23 mouse cellular contexts compared by ENCODE assay signal in genomic region chr4:145058749-145059442, GRCm38 (mm10).
A peak's percentile ranks its signal among the peaks of the same experiment; 100 is the strongest.
DNase-seq lines count a peak whose midpoint lies in the region; ATAC-seq and TF ChIP-seq lines count a peak whose summit lies in the region.
"Had no signal": no experiment of that assay in that cellular context is flagged by ENCODE, and none has a peak within 500 bp of the region (broad histone marks: within the 10 kb centered on the region; RNA-seq: fewer than 3 reads in every experiment).

No protein-coding gene starts in this region.

- TF ChIP-seq EP300 in liver, postnatal 0 days (IDR thresholded peaks at IDR 0.05; ENCODE audit: low read depth) = no peak

- no peak for DNase-seq in liver, postnatal 0 days
- DNase-seq in lung, adult 18-20 months = no peak
- DNase-seq in frontal cortex, postnatal 36 days (ENCODE audit: low spot score in 2 of 2) = no peak
- DNase-seq: adrenal gland, adult 2 months; adrenal gland, postnatal 25 days; B cell, adult 2 months; cerebellum, adult 18-20 months; cerebellum, adult 9-11 months; embryo, embryonic 11 days; gastrocnemius, postnatal 36 days; heart, adult 11 months; heart, postnatal 36 days had no signal

- H3K4me2 ChIP-seq in hindbrain, embryonic 15.5 days = no peak overlapping the region
- no peak overlapping the region for H3K4me2 ChIP-seq in hindbrain, embryonic 12.5 days (replicated peaks)
- no peak overlapping the region for H3K4me2 ChIP-seq in liver, embryonic 12.5 days
- no peak overlapping the region for H3K4me2 ChIP-seq in liver, postnatal 0 days (ENCODE audit: low read depth, low read length)
- H3K4me2 ChIP-seq: embryonic facial prominence, embryonic 15.5 days; heart, embryonic 13.5 days; hindbrain, embryonic 13.5 days had no signal

- H3K4me1 ChIP-seq in hindbrain, embryonic 15.5 days (replicated peaks) = no peaks in the 10 kb centered on the region
- H3K4me1 ChIP-seq in hindbrain, embryonic 12.5 days = peaks cover 2% of the 10 kb centered on the region; the same call in 1 of the 2 replicates
- H3K4me1 ChIP-seq in liver, embryonic 12.5 days = peaks cover 14% of the 10 kb centered on the region
- no peaks in the 10 kb centered on the region for H3K4me1 ChIP-seq in liver, postnatal 0 days (ENCODE audit: insufficient read depth)
- H3K4me1 ChIP-seq: embryonic facial prominence, embryonic 15.5 days; forebrain, embryonic 10.5 days; heart, embryonic 13.5 days had no signal

- H3K27ac ChIP-seq in hindbrain, embryonic 15.5 days (replicated peaks) = no peak overlapping the region
- H3K27ac ChIP-seq in hindbrain, embryonic 12.5 days = no peak overlapping the region
- H3K27ac ChIP-seq in liver, embryonic 12.5 days = no peak overlapping the region
- H3K27ac ChIP-seq in liver, postnatal 0 days (ENCODE audit: low read depth) = no peak overlapping the region
- H3K27ac ChIP-seq: embryonic facial prominence, embryonic 15.5 days; forebrain, embryonic 10.5 days; heart, embryonic 13.5 days; hindbrain, embryonic 13.5 days had no signal

- 87% methylated on average over 2 of the region's 2 CpGs for WGBS in hindbrain, embryonic 15.5 days
- 90% methylated on average over 2 of the region's 2 CpGs for WGBS in hindbrain, embryonic 12.5 days
- WGBS in liver, embryonic 12.5 days (ENCODE audit: insufficient replicate concordance) = 72% methylated on average over 2 of the region's 2 CpGs
- 86% methylated on average over 2 of the region's 2 CpGs for WGBS in liver, postnatal 0 days (ENCODE audit: insufficient replicate concordance)

- no peak for TF ChIP-seq CTCF in liver, postnatal 0 days (IDR thresholded peaks at IDR 0.05; ENCODE audit: low read depth)

- 0 out of 2 replicates have a peak, but pooled peaks have one; percentile 61 for ATAC-seq in hindbrain, embryonic 15.5 days (ENCODE audit: low FRiP score, low read depth)
- no peak for ATAC-seq in hindbrain, embryonic 12.5 days (ENCODE audit: low FRiP score)
- peak; percentile 80 for ATAC-seq in liver, embryonic 12.5 days
- no peak for ATAC-seq in liver, postnatal 0 days
- peak; percentile 40 for ATAC-seq in megakaryocyte progenitor cell, adult 5-6 weeks (replicated peaks; ENCODE audit: poor library complexity)
- ATAC-seq: CD4-positive, CD25-positive, alpha-beta regulatory T cell, adult 4 months; forebrain, embryonic 14.5 days had no signal

- H3K36me3 ChIP-seq in hindbrain, embryonic 15.5 days = peaks cover 76% of the 10 kb centered on the region
- H3K36me3 ChIP-seq in hindbrain, embryonic 12.5 days = peaks cover 70% of the 10 kb centered on the region
- peaks cover 93% of the 10 kb centered on the region for H3K36me3 ChIP-seq in liver, embryonic 12.5 days
- H3K36me3 ChIP-seq in liver, postnatal 0 days (replicated peaks; ENCODE audit: insufficient read depth, low read length) = peaks cover 67% of the 10 kb centered on the region

- no peaks in the 10 kb centered on the region for H3K9me3 ChIP-seq in hindbrain, embryonic 15.5 days
- no peaks in the 10 kb centered on the region for H3K9me3 ChIP-seq in hindbrain, embryonic 12.5 days (replicated peaks)
- H3K9me3 ChIP-seq in liver, embryonic 12.5 days (replicated peaks) = no peaks in the 10 kb centered on the region
- no peaks in the 10 kb centered on the region for H3K9me3 ChIP-seq in liver, postnatal 0 days (ENCODE audit: low read length)
- H3K9me3 ChIP-seq: embryonic facial prominence, embryonic 15.5 days; forebrain, embryonic 10.5 days; heart, embryonic 13.5 days; hindbrain, embryonic 13.5 days had no signal

- no peak overlapping the region for H3K4me3 ChIP-seq in hindbrain, embryonic 15.5 days
- H3K4me3 ChIP-seq in hindbrain, embryonic 12.5 days = no peak overlapping the region
- H3K4me3 ChIP-seq in liver, embryonic 12.5 days = no peak overlapping the region
- H3K4me3 ChIP-seq in liver, postnatal 0 days (ENCODE audit: low read depth, low read length) = no peak overlapping the region
- H3K4me3 ChIP-seq: embryonic facial prominence, embryonic 15.5 days; erythroblast, embryonic 14.5 days; forebrain, embryonic 10.5 days; heart, embryonic 13.5 days; hindbrain, embryonic 13.5 days had no signal

- no peak overlapping the region for H3K9ac ChIP-seq in hindbrain, embryonic 15.5 days
- no peak overlapping the region for H3K9ac ChIP-seq in hindbrain, embryonic 12.5 days
- H3K9ac ChIP-seq in liver, embryonic 12.5 days = no peak overlapping the region
- no peak overlapping the region for H3K9ac ChIP-seq in liver, postnatal 0 days (replicated peaks)
- H3K9ac ChIP-seq: embryonic facial prominence, embryonic 15.5 days; heart, embryonic 13.5 days; hindbrain, embryonic 13.5 days had no signal

- no peaks in the 10 kb centered on the region for H3K27me3 ChIP-seq in hindbrain, embryonic 15.5 days
- no peaks in the 10 kb centered on the region for H3K27me3 ChIP-seq in hindbrain, embryonic 12.5 days
- H3K27me3 ChIP-seq in liver, embryonic 12.5 days (replicated peaks) = no peaks in the 10 kb centered on the region
- no peaks in the 10 kb centered on the region for H3K27me3 ChIP-seq in liver, postnatal 0 days (ENCODE audit: insufficient read depth, low read length)
- H3K27me3 ChIP-seq: embryonic facial prominence, embryonic 15.5 days; heart, embryonic 13.5 days; hindbrain, embryonic 13.5 days had no signal

Comparison
In these comparisons a context has a peak if more than half of its experiments do, and no peak if none do; other contexts are left out.
1. ATAC-seq: peak in hindbrain, embryonic 15.5 days (single experiment), liver, embryonic 12.5 days (single experiment) and megakaryocyte progenitor cell, adult 5-6 weeks (single experiment); none in hindbrain, embryonic 12.5 days (single experiment) and liver, postnatal 0 days (single experiment).